14 mouse cellular contexts compared by ENCODE assay signal in the genomic region with DNA sequence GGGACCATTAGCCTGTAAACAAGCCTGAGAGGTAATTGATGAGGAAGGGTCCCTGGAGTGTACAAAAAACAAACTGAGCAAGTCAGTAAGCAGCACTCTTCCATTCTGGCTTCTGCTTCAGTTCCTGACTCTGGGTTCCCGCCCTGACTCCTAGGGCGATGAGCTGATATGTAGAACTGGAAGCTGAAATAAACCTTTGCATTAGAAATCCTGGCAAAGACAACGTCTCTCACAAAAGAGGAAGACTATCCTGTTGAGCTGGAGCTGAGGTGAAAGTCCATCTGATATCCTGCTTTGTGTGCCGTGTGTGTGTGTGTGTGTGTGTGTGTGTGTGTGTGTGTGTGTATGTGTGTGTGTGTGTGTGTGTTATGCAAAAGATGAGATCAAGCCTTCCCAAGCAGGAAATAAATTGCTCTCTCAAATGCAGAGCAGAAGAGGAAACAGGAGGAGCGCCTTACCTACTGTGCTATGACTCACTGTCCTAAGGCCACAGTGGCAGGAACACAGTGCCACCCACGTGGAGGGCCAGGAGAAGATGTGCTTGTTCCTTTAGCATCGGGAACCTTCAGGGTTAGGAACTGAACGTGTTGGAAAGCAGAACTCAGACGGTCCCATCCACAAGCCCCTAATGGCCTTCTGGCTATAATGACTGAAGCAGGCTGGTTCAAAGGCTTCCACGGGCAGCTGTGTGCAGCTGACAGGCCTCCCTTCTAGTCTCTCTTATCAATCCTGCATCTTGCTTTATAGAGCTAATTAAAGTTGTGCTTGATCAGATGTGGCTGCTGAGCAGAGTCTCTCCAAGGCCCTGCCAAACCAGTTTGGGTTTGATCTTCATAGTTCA. TPM values are rescaled to one million over a fixed set of nuclear protein-coding genes. Genes with fewer than 3 reads are reported as not detected.
DNase-seq lines count a peak whose midpoint lies in the region; ATAC-seq and TF ChIP-seq lines count a peak whose summit lies in the region.
"Had no signal": no experiment of that assay in that cellular context is flagged by ENCODE, and none has a peak within 500 bp of the region (broad histone marks: within the 10 kb centered on the region; RNA-seq: fewer than 3 reads in every experiment).

No protein-coding gene starts in this region.

- peak overlapping the region; percentile 79 for H3K27ac ChIP-seq in intestine, postnatal 0 days (ENCODE audit: low read depth, low read length)
- H3K27ac ChIP-seq: hindbrain, embryonic 13.5 days had no signal

- H3K27me3 ChIP-seq in intestine, postnatal 0 days (replicated peaks; ENCODE audit: control insufficient read depth, insufficient read depth, low read length) = no peaks in the 10 kb centered on the region
- H3K27me3 ChIP-seq: hindbrain, embryonic 13.5 days had no signal

- no peak overlapping the region; the same call in 1 of the 2 replicates for H3K4me2 ChIP-seq in intestine, postnatal 0 days (replicated peaks; ENCODE audit: low read depth)
- H3K4me2 ChIP-seq: heart, embryonic 11.5 days; hindbrain, embryonic 13.5 days had no signal

- no peak overlapping the region for H3K4me3 ChIP-seq in intestine, postnatal 0 days (ENCODE audit: low read depth, low read length)
- H3K4me3 ChIP-seq: hindbrain, embryonic 13.5 days; megakaryocyte, embryonic 14.5 days; myocyte had no signal

- peak; percentile 65 for DNase-seq in kidney, postnatal 10 days
- no peak for DNase-seq in kidney, adult 11 months
- DNase-seq in adrenal gland, adult 8-10 months = peak; percentile 43
- DNase-seq in cerebellum, adult 18-20 months = peak; percentile 51 to 69
- DNase-seq in frontal cortex, postnatal 25 days (ENCODE audit: low spot score in 2 of 2) = no peak
- DNase-seq in layer of hippocampus, postnatal 36 days = no peak
- no peak for DNase-seq in heart, adult 18-20 months
- DNase-seq: spleen, adult 18-20 months; thymus, postnatal 36 days had no signal

- H3K9me3 ChIP-seq in intestine, postnatal 0 days (ENCODE audit: control insufficient read depth) = no peaks in the 10 kb centered on the region
- H3K9me3 ChIP-seq: hindbrain, embryonic 13.5 days; megakaryocyte, embryonic 14.5 days had no signal

- peaks cover 3% of the 10 kb centered on the region; the same call in 1 of the 2 replicates for H3K4me1 ChIP-seq in intestine, postnatal 0 days (replicated peaks; ENCODE audit: control insufficient read depth, insufficient read depth, low read length)
- H3K4me1 ChIP-seq: hindbrain, embryonic 13.5 days had no signal

- WGBS in intestine, postnatal 0 days = 20% methylated on average over 10 of the region's 10 CpGs

- H3K9ac ChIP-seq in intestine, postnatal 0 days (ENCODE audit: low read depth, low read length) = no peak overlapping the region
- H3K9ac ChIP-seq: hindbrain, embryonic 13.5 days had no signal

- no peaks in the 10 kb centered on the region for H3K36me3 ChIP-seq in intestine, postnatal 0 days (ENCODE audit: control insufficient read depth, insufficient read depth)
- H3K36me3 ChIP-seq: hindbrain, embryonic 13.5 days had no signal

- peak; percentile 98 for ATAC-seq in intestine, postnatal 0 days

- no peak for TF ChIP-seq CTCF in intestine, postnatal 0 days (IDR thresholded peaks at IDR 0.05; ENCODE audit: low read depth)

RNA-seq across cellular contexts. Expression of a gene that starts 19.6 kb away (rescaled TPM):
- total RNA-seq in adrenal gland, adult 8-10 months (2022) = 100 to 1,000 TPM in 1 of 4 experiments, 10 to 100 TPM in 3; 52.8 to 101 (median 64.1) TPM
- polyA plus RNA-seq in intestine, postnatal 0 days (2015; fragmentation: Nextera tagmentation; extraction: Ambion mirVana) = 25.6 and 25.9 TPM in 2 replicates
- total RNA-seq in layer of hippocampus, postnatal 36 days (2021) = 10 to 100 TPM; 46.4 to 47.3 TPM
- 1 to 10 TPM; 6.6 to 9.7 TPM for total RNA-seq in heart, adult 18-20 months (2021)

Comparison
In these comparisons a context has a peak if more than half of its experiments do, and no peak if none do; other contexts are left out.
1. DNase-seq: peak in kidney, postnatal 10 days (single experiment), adrenal gland, adult 8-10 months (single experiment) and cerebellum, adult 18-20 months (2 of 2); none in kidney, adult 11 months (single experiment), frontal cortex, postnatal 25 days (0 of 2), layer of hippocampus, postnatal 36 days (0 of 2) and heart, adult 18-20 months (0 of 2).
2. RNA of a gene that starts 19.6 kb away (total RNA-seq): 52.8 to 101 TPM in adrenal gland, adult 8-10 months and 46.4 to 47.3 TPM in layer of hippocampus, postnatal 36 days; 6.6 to 9.7 TPM in heart, adult 18-20 months; every median in the first group is over 4 times any median in the second.